Mouse (Mus musculus): ENCODE data around the gene Tbca.
A peak's percentile ranks its signal among the peaks of the same experiment; 100 is the strongest.

Gene Tbca

DNA sequence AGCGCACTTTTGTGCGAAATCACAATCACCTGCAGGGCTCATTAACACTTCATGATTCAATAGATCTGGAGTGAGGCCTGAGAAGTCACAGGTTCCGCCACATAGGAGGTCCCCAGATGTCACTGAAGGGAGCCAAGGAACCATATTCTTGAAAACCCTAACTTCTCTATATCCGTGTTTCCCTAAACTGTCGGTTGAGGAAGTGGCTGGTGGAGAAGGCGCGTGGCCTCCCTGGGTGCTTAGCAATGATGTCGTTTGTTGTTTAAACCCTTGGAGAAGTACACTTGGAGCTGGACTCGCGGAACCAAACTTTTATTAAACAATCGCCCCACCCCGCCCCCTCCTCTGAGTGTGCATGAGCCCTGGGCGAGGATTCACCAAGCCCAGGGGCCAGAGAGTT is 60.6 kb downstream of the Tbca start:
- DNase-seq = no peak

DNA sequence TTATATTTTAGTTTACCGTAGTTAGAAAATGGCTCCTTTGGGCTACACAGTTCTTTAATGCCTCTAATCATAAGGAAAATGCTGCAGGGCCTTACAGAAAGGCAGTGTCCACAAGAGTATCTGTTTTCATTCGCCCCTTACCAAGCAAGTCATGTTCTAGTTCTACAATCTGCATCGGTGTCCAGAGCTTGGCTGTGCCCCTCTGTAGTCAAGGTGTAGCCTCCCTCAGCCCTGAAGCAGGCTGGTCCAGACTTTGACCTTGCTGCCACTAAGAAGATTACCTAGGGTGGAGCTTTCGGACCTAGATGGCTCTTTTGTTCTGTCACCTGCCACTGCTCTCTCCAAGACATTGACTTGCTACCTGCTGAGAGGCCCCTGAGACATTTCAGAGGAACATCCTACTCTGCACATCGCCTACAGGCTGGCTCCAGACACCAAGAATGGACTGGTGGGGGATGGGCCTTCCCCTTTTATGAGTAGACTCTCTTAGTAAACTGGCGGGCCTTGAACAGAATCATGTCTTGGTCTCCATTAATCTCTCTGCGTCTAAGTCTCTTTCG is 69.4 kb downstream of the Tbca start:
- DNase-seq = no peak

DNA sequence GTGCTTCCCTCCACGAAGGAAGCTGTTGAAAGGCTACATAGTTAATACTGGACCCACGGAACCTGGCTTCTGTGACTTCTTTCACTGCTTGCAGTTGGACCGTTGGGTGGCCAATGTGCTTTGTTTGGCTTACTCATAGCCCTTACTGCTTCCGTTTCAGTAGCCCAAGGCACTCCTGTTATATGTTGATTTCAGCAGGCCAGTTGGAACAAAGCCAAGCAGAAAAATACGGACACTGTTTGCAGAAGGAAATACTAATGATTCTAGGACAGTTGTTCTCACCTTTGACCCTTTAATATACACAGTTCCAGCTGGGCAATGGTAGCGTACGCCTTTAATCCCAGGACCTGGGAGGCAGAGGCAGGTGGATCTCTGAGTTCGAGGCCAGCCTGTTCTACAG is 70.5 kb downstream of the Tbca start:
- DNase-seq = no peak

DNA sequence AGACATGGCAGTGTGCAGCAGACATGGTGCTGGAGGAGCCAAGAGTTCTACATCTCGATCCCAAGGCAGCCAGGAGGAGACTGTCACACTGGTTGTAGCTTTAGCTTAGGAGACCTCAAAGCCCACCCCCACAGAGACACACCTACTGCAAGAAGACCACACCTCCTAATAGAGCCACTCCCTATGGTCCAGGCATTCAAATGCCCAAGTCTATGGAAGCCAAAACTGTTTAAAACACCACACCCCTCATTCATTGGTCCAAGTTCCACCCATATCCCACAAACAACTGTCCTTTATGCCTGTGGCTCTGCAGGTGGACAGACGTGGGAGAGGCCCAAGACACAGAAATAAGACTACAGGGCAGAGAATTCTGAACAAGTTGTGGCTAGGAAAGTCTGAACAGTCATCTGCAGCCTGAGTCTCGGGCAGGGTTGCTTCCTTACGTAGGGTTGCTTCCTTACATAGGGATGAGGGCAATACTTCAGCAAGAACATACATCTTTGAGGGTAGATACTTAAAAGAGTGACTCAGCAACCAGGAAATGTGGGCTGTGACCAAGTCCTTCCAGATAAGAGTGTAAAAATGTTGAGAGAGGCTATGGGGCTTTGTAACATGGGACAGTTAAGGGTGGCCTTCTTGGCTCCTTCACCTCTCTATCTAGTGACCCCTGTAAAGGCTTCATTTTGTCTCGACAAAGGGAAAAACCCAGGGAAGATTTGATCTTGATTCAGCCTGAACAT is 74.0 kb downstream of the Tbca start:
- no peak for DNase-seq

DNA sequence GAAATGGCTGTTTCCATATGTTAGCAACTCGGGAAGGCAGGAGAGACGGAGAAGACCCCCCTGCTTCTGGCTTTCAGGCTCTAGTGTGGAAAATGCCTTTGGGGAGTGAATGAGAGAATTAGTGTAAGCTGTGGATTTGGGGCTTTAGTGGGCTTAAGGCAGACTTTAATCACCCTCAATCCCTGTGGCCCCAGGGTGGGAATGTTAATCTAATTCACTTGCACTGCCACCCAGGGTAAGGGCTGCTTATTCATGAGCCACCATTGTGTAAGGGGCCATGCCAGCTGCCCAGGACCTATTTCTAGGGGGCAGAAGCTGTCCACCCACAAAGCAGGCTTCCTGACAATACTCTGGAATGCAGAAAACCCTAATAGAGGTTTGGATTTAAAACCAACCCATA is 78.2 kb downstream of the Tbca start:
- DNase-seq = no peak

DNA sequence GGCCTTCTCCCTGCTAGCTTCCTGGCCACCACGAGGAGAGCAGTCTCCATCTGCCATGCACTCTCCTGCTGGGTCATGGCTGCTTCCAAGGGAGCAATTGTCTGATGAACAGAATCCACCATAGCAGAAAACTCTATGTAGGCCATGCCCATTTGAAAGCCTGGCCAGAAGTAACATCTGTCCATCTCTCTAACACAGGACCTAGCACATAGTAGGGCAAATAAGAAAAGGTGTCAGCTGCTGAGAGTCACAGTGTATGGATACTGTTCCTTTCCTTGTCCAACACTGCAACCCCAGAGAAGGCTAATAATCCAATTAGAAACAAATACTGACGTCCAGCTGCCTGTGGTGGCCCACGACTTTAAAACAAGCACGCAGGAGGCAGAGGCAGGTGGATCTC is 79.1 kb downstream of the Tbca start:
- DNase-seq = no peak

DNA sequence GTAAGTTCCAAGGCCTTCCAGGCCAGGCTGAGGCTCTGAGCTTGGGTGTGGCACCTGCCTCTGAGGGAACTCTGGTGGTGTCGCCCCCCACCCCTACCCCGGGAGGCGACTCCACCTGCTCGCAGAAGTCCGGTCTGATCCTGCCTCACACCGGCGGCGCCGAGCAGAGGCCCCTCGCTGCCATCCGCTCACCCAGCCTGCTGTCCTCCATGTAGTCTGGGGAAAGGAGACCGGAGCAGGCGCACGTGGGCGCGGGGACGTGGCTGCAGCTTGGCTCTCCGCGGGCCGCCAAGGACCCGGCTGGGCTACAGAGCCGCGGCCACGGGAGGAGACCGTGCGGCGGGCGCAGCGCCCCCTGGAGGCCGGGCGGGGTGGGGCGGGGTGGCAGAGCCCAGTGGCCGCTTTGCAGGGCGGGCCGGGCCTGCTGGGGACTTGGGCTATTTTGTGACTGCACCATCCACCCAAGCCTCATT is 79.8 kb downstream of the Tbca start:
- peak; percentile 7 to 49 for DNase-seq

DNA sequence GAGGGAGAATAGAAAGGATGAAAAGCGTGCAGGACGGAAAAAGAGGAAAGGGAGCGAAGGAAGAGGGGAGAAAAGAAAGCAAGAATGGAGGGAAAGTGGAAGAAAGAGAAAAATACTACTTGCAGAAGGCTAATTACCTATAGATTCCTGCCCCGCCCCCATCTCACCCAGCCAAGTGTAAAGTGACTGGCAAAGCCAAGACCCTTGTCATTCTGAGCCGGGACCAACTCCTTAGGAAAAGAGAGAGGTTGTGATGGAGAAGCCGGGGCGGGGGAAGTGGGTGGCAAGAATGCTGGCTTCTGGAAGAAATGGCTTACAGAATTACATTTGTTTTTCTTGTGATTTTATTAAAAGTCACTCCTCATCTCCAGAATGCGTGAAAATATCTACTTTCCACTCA is 80.8 kb downstream of the Tbca start:
- DNase-seq = no peak

DNA sequence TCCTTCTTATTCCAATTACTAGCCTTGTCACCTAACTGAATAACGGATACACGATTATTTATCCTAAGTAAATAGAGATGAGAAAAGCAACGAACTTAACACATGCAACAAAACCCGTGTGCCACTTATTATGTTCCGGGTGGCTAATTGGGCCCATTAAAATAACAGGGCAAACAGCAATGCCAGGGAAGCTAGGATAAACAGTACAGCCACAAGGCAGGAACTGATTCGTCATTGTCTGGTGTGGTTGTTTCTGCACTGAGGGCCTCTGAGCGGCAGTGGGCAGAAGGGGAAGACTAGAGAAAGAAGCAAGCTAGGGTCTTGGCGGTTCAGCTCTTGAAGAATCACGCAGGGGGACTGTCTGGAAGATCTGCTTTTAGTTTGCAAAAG is 81.4 kb downstream of the Tbca start:
- DNase-seq = no peak

DNA sequence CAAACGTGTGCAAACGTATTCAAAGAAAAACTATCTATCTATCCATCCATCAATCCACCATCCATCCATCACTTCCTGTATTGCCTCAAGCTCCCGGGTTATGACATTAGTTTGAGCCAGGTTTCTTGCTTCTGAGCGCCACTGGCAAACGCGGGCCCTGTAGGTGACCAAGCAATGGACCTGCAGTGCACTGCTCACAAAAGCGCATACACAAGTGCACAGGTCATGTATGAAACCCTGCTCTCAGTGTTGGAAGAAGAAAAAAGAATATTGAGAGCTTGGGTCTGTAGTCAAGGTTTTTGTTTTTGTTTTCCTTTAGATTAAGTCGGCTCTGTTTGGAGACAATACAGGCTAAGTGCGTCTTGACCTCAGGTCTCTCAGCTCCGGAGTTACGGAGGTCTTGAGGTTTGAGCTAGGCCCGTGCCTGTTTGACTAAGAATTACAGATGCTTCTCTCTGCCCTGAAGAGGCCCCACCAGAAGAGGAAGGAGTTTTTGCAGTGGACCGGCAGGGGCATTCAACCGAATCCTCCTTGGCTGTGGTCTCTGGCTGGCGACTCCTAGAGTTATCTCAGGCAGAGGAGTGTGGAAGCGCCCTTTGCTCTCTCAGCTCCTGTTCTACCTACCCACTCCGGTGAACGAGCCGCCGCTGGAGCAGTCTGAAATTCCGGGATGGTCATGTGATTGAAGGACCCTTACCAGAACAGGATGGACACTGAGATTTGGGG is 81.9 kb downstream of the Tbca start:
- no peak for DNase-seq

DNA sequence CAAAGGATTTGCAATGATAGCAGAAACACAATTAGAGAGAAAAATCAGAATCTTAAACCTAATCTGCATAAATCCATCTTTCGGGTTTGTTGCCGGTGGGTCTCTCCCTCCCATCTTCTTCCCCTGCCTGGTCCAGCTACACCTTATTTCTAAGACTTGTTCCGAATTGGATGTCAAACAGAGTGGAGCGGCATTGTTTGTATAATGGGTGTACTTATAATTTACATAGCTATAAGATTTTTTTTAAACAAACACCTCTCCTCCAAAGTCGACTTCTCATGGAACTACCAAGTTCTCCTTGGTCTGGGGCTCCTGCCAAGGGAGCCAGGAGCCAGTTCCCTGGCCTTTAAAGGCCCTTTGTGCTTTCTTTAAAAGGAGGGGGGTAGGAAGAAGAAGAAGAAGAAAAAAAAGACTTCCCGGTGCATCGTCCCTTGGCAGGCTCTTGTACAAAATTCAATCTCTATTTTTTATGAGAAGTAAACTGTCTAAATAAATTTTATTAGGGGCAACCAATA is 83.2 kb downstream of the Tbca start:
- no peak for DNase-seq

DNA sequence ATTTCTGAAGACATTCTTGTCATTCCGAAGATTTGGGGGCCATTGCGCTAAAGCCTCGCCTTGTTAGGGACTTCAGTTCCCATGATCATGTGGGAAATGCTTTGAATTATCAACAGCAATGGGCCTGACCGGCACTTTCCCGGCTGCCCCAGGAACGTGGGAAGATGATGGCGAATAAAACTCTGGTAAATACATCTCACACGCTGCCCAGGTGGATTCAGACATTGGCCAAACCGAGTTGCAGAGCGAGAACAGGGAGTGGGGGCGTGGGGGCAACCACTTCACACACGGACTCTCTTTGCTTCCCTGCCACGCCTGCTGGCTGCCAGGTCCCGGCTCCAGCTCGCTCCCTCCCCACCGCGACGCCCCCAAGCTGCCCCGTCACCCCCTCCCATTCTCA is 83.7 kb downstream of the Tbca start:
- DNase-seq = no peak

DNA sequence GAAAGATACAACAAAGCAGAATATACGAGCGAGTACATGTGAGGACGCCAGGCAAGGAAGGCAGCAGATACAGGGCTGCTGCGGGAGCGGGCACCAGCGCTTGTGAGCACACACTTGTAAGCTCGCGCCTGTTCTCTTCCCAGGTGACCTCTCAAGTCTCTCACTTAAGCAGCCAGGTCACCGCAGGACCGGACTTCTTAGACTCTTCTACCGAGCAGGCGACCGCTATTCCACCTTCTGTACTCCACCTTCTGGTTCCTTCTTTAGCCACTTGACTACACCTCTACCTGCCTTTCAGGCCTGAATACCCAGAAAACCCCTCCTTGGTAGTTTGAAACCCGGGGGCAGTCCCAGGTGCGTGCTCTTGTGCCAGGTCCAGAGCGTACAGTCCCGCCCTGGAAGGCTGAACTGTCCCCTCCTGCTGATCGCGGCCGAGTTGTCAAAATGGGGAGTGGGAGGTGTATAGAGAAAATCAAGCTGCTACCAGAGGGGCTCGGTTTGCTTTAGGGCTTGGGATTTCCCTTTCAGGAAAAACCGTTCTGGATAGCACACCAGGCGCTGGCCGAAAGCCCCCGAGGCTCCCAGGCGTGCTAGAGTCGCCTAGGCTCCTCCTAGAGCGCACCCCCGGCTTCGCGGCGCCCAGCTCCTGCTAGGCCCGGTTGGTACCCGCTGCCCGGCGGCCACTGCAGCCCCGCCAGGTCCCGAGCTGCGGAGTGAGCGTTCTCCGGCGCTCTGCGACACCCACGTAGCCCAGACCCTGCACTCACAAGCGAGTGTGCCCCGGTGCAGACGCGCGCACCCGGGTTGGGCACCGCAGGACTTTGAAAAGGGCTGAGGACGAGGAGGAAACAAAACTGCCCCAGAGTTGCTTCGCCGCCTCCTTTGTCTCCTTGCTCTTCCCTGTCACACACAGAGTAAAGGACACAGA is 84.7 kb downstream of the Tbca start:
- no peak for DNase-seq

DNA sequence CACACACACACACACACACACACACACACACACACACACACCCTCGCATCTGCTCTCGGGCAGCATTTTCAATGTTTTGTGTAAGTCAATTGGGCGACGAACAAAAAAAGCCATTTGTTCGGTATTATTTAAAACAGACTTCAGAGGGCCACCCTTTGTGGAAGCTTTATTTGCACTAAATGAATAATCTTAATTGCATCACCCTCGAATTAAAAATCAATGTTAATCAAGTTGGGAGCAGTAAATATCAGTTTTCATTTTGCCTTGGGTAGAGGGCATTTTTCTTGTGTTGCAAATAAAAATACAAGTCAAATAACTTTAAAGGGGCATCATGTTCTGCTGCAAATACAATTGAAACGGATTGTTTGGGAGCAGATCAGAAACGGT is 85.3 kb downstream of the Tbca start:
- no peak for DNase-seq

DNA sequence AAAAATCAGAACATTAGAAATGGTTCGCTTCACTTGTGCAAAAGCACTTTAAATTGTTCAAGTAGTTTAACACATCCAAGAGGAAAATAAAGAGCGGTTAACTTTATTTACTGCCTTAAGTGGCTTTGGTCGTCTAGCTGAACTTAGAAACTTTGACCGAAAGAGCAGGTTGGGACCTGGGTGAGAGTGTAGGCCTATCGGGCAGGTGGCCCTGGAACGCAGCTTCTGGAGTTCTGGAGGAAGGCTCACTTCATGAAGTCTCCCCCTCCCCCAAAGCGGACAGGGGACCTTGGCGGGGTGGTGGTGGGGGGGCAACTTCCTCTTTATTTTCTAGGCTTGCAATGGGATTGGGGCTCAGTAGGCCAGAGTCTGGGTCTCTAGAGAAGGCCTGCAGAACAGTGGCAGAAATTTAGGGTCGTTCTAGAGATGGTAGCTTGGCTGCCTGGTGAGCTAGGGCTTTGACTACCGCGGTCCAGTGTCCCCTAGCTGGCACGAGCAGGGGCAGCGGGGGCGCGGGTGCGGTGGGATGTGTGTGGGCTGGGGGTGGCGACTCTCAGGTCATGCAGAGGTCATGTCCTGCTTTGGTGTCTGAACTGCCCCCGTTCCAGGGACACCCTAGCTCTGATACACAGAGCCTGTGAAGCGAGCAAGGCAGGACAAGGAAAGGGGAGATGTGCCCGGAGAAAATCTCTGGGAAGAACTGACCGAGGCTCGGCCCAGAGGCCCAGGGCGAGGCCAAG is 86.1 kb downstream of the Tbca start:
- DNase-seq = no peak

DNA sequence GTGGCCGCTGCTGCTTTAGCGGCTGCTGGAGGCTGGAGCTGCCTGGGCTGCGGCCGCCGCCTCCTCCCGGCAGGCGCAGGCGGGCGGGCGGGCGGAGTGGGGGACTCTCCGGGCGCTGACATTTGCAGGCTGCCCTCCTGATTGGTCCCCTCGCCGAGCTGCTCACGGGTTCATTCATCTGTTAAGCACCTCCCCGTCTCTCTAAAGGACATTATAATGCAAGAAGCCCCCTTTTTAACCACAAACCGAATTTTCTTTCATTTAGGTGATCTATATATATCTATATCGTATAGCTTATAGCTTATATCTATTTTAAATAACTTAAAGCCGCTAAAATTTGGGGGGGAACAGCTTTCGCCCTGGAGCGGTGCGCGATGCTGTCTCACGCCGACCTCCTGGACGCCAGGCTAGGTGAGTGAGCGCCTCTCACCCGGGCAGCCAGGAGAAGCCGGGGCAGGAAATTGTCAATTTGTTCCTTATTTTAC is 86.7 kb downstream of the Tbca start, which contains the start of gene Otp:
TSS of gene Otp (plus strand) at position 207 of the 485 bp plus-strand sequence.
- no peak for DNase-seq

DNA sequence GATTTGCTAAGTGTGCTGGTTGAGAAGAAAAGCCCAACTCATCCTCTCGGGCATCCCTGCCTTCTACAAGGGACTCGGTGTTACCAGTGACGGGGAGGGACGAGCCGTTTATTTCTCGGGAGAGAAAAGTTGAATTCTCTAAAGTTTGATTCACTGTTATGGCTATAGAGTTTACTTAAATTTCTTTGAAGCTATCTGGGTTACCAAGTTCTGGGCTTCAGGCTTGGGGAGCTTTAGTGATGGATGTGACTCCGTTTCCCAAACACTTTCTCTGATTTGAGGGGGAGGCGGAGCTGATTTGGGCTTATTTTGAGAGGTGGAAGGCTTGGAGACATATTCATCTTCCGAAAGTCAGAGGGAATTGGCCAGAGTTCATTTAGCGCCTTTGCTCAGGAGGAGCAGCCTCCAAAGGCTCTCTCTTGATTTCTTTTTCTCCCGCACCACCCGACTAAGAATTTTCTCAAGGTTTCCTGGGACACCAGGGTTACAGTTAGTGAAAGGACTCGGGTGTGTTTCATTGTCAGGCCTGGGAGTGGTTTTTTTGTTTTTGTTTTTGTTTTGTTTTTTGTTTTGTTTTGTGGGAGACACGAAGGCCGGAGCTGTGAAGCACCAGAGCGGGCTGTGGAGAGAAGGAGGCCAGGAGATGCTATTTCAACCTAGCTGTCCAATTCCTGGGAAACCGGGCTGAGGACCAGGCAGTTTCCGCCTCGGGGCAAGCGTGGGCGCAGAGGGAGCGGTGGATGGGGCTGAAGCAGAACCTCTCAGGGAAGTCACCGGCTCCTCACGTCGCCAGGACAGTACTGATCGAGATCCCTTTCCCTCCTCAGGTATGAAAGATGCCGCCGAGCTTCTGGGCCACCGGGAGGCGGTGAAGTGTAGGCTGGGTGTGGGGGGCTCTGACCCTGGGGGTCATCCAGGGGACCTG is 87.8 kb downstream of the Tbca start:
- DNase-seq = no peak

DNA sequence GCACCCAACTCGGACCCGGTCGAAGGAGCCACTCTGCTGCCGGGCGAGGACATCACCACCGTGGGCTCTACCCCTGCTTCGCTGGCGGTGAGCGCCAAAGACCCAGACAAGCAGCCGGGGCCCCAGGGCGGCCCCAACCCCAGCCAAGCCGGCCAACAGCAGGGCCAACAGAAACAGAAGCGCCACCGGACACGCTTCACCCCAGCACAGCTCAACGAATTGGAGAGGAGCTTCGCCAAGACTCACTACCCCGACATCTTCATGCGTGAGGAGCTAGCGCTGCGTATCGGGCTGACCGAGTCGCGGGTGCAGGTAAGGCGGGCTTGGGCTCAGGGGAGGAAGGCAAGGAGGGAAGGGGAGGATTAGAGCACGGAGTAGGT is 88.5 kb downstream of the Tbca start:
- no peak for DNase-seq

DNA sequence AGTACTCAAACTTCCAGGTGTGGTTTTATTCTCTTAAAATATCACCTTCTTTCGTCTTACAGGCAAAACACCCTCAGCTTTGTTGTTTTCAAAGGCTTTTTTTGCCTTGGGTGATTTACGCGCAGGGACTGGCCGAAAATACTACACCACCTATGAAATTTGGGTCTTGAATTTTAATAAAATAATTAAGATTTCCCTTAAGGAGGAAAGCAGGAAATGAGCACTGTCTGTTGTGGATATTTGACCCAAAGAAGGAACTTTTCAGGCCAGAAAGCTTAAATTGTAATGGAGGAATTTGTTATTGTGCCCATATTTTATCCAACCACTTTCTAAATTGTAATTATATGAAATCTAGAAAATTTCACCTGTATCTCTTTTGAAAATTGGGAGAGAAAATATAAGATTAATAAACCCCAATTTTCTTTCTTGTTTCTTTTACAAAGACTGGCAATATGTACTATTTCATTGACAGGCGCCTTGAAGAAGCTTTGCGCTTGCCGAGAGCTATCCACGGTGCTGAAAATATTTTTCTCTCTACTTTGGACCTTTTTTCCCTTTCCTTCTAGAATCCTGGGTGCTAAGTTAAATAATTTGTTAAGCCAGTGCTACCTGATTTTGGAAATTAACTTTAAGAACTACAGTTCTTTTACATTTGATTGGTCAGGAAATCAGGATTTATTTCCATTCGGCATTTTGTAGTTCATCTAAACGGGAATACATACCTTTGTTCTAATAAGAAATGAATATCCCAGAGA is 89.5 kb downstream of the Tbca start:
- peak in 1 of 2 experiments; percentile 22 for DNase-seq

DNA sequence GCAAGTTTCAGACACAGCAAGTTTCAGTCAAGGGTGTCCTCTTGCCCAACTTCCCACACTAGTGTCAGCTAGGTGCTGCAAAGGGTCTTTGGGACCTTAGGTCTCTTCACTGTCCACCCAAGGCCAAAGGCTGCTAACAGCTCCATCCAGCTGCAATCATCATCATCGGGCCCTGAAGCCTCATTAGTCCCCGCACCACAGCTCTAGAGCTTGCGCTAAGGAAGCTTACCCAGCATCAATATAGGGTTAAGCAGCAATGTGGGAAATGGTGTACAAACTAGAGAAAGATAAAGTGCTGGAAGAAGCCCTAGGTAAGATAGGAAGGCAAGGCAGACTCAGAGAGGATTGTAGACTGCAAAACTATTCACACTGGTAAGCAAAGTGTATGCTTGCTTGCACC is 92.5 kb downstream of the Tbca start:
- no peak for DNase-seq

All from kidney, postnatal 25 days (tissue).